Mouse (Mus musculus): ENCODE results near the gene Olfr24.
A peak's percentile ranks its signal among the peaks of the same experiment; 100 is the strongest.
"Not testable (repeated sequence)": the region's sequence is repeated elsewhere in the genome, so short reads cannot be mapped to it uniquely, and the experiment has no call there.

Gene Olfr24

GRCm38 (mm10) chr9:18763896-18764295 is at the start of gene Olfr24:
Gene Olfr24, minus strand, starts transcription at chr9:18763996.
- DNase-seq (ENCODE audit: low spot score), result no peak

- DNase-seq (ENCODE audit: low spot score), result no peak
Observed at GRCm38 (mm10) chr9:18785316-18785715, 21.5 kb upstream of the Olfr24 start.

GRCm38 (mm10) chr9:18779476-18779875 is 15.7 kb upstream of the Olfr24 start:
- DNase-seq (ENCODE audit: low spot score), result no peak

- no peak for DNase-seq (ENCODE audit: low spot score)
Observed at GRCm38 (mm10) chr9:18778981-18779380, 15.2 kb upstream of the Olfr24 start.

- DNase-seq (ENCODE audit: low spot score), result no peak
Observed at GRCm38 (mm10) chr9:18755595-18755994, 8.2 kb downstream of the Olfr24 start.

- peak; percentile 0 for DNase-seq (ENCODE audit: low spot score)
Observed at GRCm38 (mm10) chr9:18744639-18745038, 19.2 kb downstream of the Olfr24 start.

GRCm38 (mm10) chr9:18734177-18734576 is 29.6 kb downstream of the Olfr24 start:
- DNase-seq (ENCODE audit: low spot score), result not testable (repeated sequence)

- no peak for DNase-seq (ENCODE audit: low spot score)
Observed at GRCm38 (mm10) chr9:18722712-18723099, 41.1 kb downstream of the Olfr24 start.

GRCm38 (mm10) chr9:18721931-18722711 is 41.7 kb downstream of the Olfr24 start:
- DNase-seq (ENCODE audit: low spot score), result no peak

GRCm38 (mm10) chr9:18721011-18721410 is 42.8 kb downstream of the Olfr24 start:
- DNase-seq (ENCODE audit: low spot score), result no peak

GRCm38 (mm10) chr9:18705628-18706027 is 58.2 kb downstream of the Olfr24 start:
- DNase-seq (ENCODE audit: low spot score), result no peak
